16 mouse cellular contexts compared by ENCODE assay signal in genomic region chrX:71474296-71474956, GRCm38 (mm10). TPM values are rescaled to one million over a fixed set of nuclear protein-coding genes. Genes with fewer than 3 reads are reported as not detected.
DNase-seq lines count a peak whose midpoint lies in the region; ATAC-seq and TF ChIP-seq lines count a peak whose summit lies in the region.
"Had no signal": no experiment of that assay in that cellular context is flagged by ENCODE, and none has a peak within 500 bp of the region (broad histone marks: within the 10 kb centered on the region; RNA-seq: fewer than 3 reads in every experiment).

No protein-coding gene starts in this region.

- no peak for TF ChIP-seq POLR2A in MEL (IDR thresholded peaks at IDR 0.05; ENCODE audit: control insufficient read depth in 1 of 2, insufficient read depth in 1 of 2, low read depth in 1 of 2, low read length in 2 of 2, poor library complexity in 1 of 2)

- peak; percentile 36; the same call in 1 of the 2 replicates for ATAC-seq in intestine, embryonic 15.5 days
- no peak for ATAC-seq in intestine, postnatal 0 days
- peak; percentile 33 for ATAC-seq in inflammation-experienced regulatory T-cells, adult 6 months
- ATAC-seq in megakaryocyte progenitor cell, adult 5-6 weeks (replicated peaks; ENCODE audit: poor library complexity), result peak; percentile 92
- ATAC-seq in granulocyte monocyte progenitor cell, adult 5-6 weeks (replicated peaks; ENCODE audit: poor library complexity, severe bottlenecking), result no peak
- ATAC-seq: Patski had no signal

- DNase-seq in MEL (ENCODE audit: low read depth, low spot score), result peak; percentile 72
- DNase-seq in layer of hippocampus, postnatal 36 days, result no peak
- DNase-seq: cerebellum, adult 8-10 months; heart, adult 2 months; kidney, adult 2 months; kidney, postnatal 36 days; thymus, postnatal 4 days had no signal

- 86% methylated on average over 3 of the region's 3 CpGs for WGBS in intestine, embryonic 15.5 days
- WGBS in intestine, postnatal 0 days, result 58% methylated on average over 3 of the region's 3 CpGs

- no peaks in the 10 kb centered on the region for H3K36me3 ChIP-seq in intestine, embryonic 15.5 days
- no peaks in the 10 kb centered on the region for H3K36me3 ChIP-seq in intestine, postnatal 0 days (ENCODE audit: control insufficient read depth, insufficient read depth)
- peaks cover 0 to 20% of the 10 kb centered on the region in 2 experiments; a peak in 2 of 4 replicates for H3K36me3 ChIP-seq in MEL (ENCODE audit: control insufficient read depth in 1 of 2, insufficient read depth in 2 of 2, low read length in 2 of 2)
- H3K36me3 ChIP-seq: hindbrain, embryonic 10.5 days had no signal

- H3K4me3 ChIP-seq in intestine, embryonic 15.5 days (replicated peaks), result no peak overlapping the region
- H3K4me3 ChIP-seq in intestine, postnatal 0 days (ENCODE audit: low read depth, low read length), result no peak overlapping the region
- peak overlapping the region in 1 of 2 experiments; percentile 29; a peak in 1 of 4 replicates for H3K4me3 ChIP-seq in MEL (ENCODE audit: control insufficient read depth in 1 of 2, insufficient read depth in 1 of 2, low read depth in 2 of 2, low read length in 2 of 2)
- H3K4me3 ChIP-seq: heart, adult 2 months; hindbrain, embryonic 10.5 days; megakaryocyte, embryonic 14.5 days; myocyte had no signal

- peak; percentile 60 to 72; a peak in 3 of 4 replicates for TF ChIP-seq EP300 in MEL (IDR thresholded peaks at IDR 0.05; ENCODE audit: low read depth in 1 of 2, low read length in 2 of 2)

- no peaks in the 10 kb centered on the region for H3K9me3 ChIP-seq in intestine, embryonic 15.5 days
- H3K9me3 ChIP-seq in intestine, postnatal 0 days (ENCODE audit: control insufficient read depth), result no peaks in the 10 kb centered on the region
- H3K9me3 ChIP-seq in MEL (replicated peaks; ENCODE audit: insufficient read depth, low read length), result no peaks in the 10 kb centered on the region
- H3K9me3 ChIP-seq: hindbrain, embryonic 10.5 days; megakaryocyte, embryonic 14.5 days had no signal

- no peak for TF ChIP-seq RAD21 in MEL (IDR thresholded peaks at IDR 0.05; ENCODE audit: low read depth, low read length)

- no peaks in the 10 kb centered on the region for H3K79me2 ChIP-seq in MEL (ENCODE audit: control insufficient read depth, insufficient read depth, low read length, poor library complexity)

- H3K27ac ChIP-seq in intestine, embryonic 15.5 days, result no peak overlapping the region
- no peak overlapping the region for H3K27ac ChIP-seq in intestine, postnatal 0 days (ENCODE audit: low read depth, low read length)
- peak overlapping the region; percentile 84 for H3K27ac ChIP-seq in MEL (ENCODE audit: control insufficient read depth, low read depth, low read length)
- H3K27ac ChIP-seq: heart, adult 2 months; hindbrain, embryonic 10.5 days had no signal

- H3K4me1 ChIP-seq in intestine, embryonic 15.5 days (replicated peaks), result no peaks in the 10 kb centered on the region
- H3K4me1 ChIP-seq in intestine, postnatal 0 days (replicated peaks; ENCODE audit: control insufficient read depth, insufficient read depth, low read length), result no peaks in the 10 kb centered on the region
- H3K4me1 ChIP-seq in MEL (ENCODE audit: control insufficient read depth in 1 of 2, insufficient read depth in 2 of 2, low read length in 2 of 2), result peaks cover 5 to 20% of the 10 kb centered on the region in 2 experiments
- H3K4me1 ChIP-seq: hindbrain, embryonic 10.5 days had no signal

- H3K9ac ChIP-seq in intestine, embryonic 15.5 days, result no peak overlapping the region
- H3K9ac ChIP-seq in intestine, postnatal 0 days (ENCODE audit: low read depth, low read length), result no peak overlapping the region
- no peak overlapping the region for H3K9ac ChIP-seq in MEL (ENCODE audit: control insufficient read depth, low read depth, low read length, poor library complexity, severe bottlenecking)

- no peak overlapping the region for H3K4me2 ChIP-seq in intestine, embryonic 15.5 days (replicated peaks)
- H3K4me2 ChIP-seq in intestine, postnatal 0 days (replicated peaks; ENCODE audit: low read depth), result no peak overlapping the region

- no peaks in the 10 kb centered on the region for H3K27me3 ChIP-seq in intestine, embryonic 15.5 days (replicated peaks)
- H3K27me3 ChIP-seq in intestine, postnatal 0 days (replicated peaks; ENCODE audit: control insufficient read depth, insufficient read depth, low read length), result no peaks in the 10 kb centered on the region
- no peaks in the 10 kb centered on the region for H3K27me3 ChIP-seq in MEL (ENCODE audit: control insufficient read depth in 1 of 2, insufficient read depth in 2 of 2, low read length in 2 of 2)

- no peak for TF ChIP-seq CTCF in intestine, postnatal 0 days (IDR thresholded peaks at IDR 0.05; ENCODE audit: low read depth)
- TF ChIP-seq CTCF in MEL (IDR thresholded peaks at IDR 0.05 in 2 of 3, conservative IDR thresholded peaks at IDR 0.05 in 1 of 3; ENCODE audit: control insufficient read depth in 1 of 3, insufficient read depth in 1 of 3, low read depth in 2 of 3, low read length in 3 of 3, poor library complexity in 1 of 3, severe bottlenecking in 1 of 3), result no peak

TF ChIP-seq in MEL, 35 proteins besides CTCF, POLR2A, EP300 and RAD21:
- TF ChIP-seq ETS1 (IDR thresholded peaks at IDR 0.05; ENCODE audit: low read depth, low read length) (peak; percentile 55; the same call in 1 of the 2 replicates), TAL1 (IDR thresholded peaks at IDR 0.05; ENCODE audit: low read length) (peak; percentile 17; the same call in 1 of the 2 replicates), MXI1 (IDR thresholded peaks at IDR 0.05; ENCODE audit: low read depth, low read length) (peak; percentile 44; the same call in 1 of the 2 replicates), NRF1 (IDR thresholded peaks at IDR 0.05; ENCODE audit: insufficient read depth, low read depth, low read length, poor library complexity, severe bottlenecking) (no peak), TBP (IDR thresholded peaks at IDR 0.05; ENCODE audit: low read depth, low read length) (no peak), GABPA (IDR thresholded peaks at IDR 0.05; ENCODE audit: low read depth, low read length) (no peak), SMC3 (IDR thresholded peaks at IDR 0.05; ENCODE audit: low read depth, low read length) (no peak), MEF2A (IDR thresholded peaks at IDR 0.05; ENCODE audit: extremely low read depth, insufficient replicate concordance, low read depth, low read length, poor library complexity, severe bottlenecking) (no peak), CHD2 (IDR thresholded peaks at IDR 0.05; ENCODE audit: low read length) (no peak), MAX (IDR thresholded peaks at IDR 0.05; ENCODE audit: low read length) (0 out of 2 replicates have a peak, but pooled peaks have one; percentile 20), E2F4 (IDR thresholded peaks at IDR 0.05; ENCODE audit: borderline replicate concordance, low read depth, low read length) (no peak), GATA1 (IDR thresholded peaks at IDR 0.05; ENCODE audit: low read depth, low read length) (peak; percentile 81), MAZ (IDR thresholded peaks at IDR 0.05; ENCODE audit: low read depth, low read length) (no peak), SIN3A (IDR thresholded peaks at IDR 0.05; ENCODE audit: low read length) (0 out of 2 replicates have a peak, but pooled peaks have one; percentile 41), BHLHE40 (IDR thresholded peaks at IDR 0.05; ENCODE audit: borderline replicate concordance, low read depth, low read length) (0 out of 2 replicates have a peak, but pooled peaks have one; percentile 36), MYC (IDR thresholded peaks at IDR 0.05; ENCODE audit: low read depth, low read length) (no peak), TCF12 (IDR thresholded peaks at IDR 0.05; ENCODE audit: low read depth, low read length) (peak; percentile 65), NELFE (IDR thresholded peaks at IDR 0.05; ENCODE audit: low read depth, low read length) (no peak)

RNA-seq across cellular contexts. Expression of gene Cd99l2, which starts 18.2 kb away (rescaled TPM):
- 24.9 and 25.6 TPM in 2 replicates for polyA plus RNA-seq in intestine, embryonic 15.5 days (2015; fragmentation: Nextera tagmentation; extraction: Ambion mirVana)
- 9.0 and 10.4 TPM in 2 replicates for polyA plus RNA-seq in intestine, postnatal 0 days (2015; fragmentation: Nextera tagmentation; extraction: Ambion mirVana)
- 7.7 and 7.9 TPM in 2 replicates for total RNA-seq in MEL (2012; rRNA removed)
- 10 to 100 TPM in 1 of 2 experiments, not detected in 1; 12.0 TPM for polyA plus RNA-seq in MEL (2012; ENCODE audit: insufficient read depth in 1 of 2, insufficient read length in 2 of 2, low read depth in 1 of 2, low replicate concordance in 2 of 2, missing spikeins in 1 of 2)
- 10 to 100 TPM; 16.9 to 24.8 (median 18.5) TPM for polyA plus RNA-seq in inflammation-experienced regulatory T-cells, adult 6 months (2017; shearing (Covaris generic))
- total RNA-seq in megakaryocyte progenitor cell, adult 5-6 weeks (2015), result 3.9 and 5.6 TPM in 2 replicates
- 4.1 and 9.5 TPM in 2 replicates for total RNA-seq in megakaryocyte progenitor cell, adult 5-6 weeks (2017)
- 10 to 100 TPM; 49.1 to 52.2 TPM for total RNA-seq in layer of hippocampus, postnatal 36 days (2021)
- 4.1 and 7.3 TPM in 2 replicates for total RNA-seq in granulocyte monocyte progenitor cell, adult 5-6 weeks (2014; fragmentation: Nextera tagmentation)
- 5.8 and 10.1 TPM in 2 replicates for total RNA-seq in granulocyte monocyte progenitor cell, adult 5-6 weeks (2017)

Comparison
In these comparisons a context has a peak if more than half of its experiments do, and no peak if none do; other contexts are left out.
1. ATAC-seq: peak in intestine, embryonic 15.5 days (single experiment), inflammation-experienced regulatory T-cells, adult 6 months (single experiment) and megakaryocyte progenitor cell, adult 5-6 weeks (single experiment); none in intestine, postnatal 0 days (single experiment) and granulocyte monocyte progenitor cell, adult 5-6 weeks (single experiment).